Mouse (Mus musculus): Measurements from ENCODE around the gene Gm42372. TPM values are rescaled to one million over a fixed set of nuclear protein-coding genes. Genes with fewer than 3 reads are reported as not detected.
"Not testable (repeated sequence)": the region's sequence is repeated elsewhere in the genome, so short reads cannot be mapped to it uniquely, and the experiment has no call there.

Gm42372 gene
- total RNA-seq (2021) = 1 to 10 TPM; 1.1 TPM
- long read RNA-seq, experiment 1 = 0 reads
- long read RNA-seq, experiment 2 = 0 reads

DNA sequence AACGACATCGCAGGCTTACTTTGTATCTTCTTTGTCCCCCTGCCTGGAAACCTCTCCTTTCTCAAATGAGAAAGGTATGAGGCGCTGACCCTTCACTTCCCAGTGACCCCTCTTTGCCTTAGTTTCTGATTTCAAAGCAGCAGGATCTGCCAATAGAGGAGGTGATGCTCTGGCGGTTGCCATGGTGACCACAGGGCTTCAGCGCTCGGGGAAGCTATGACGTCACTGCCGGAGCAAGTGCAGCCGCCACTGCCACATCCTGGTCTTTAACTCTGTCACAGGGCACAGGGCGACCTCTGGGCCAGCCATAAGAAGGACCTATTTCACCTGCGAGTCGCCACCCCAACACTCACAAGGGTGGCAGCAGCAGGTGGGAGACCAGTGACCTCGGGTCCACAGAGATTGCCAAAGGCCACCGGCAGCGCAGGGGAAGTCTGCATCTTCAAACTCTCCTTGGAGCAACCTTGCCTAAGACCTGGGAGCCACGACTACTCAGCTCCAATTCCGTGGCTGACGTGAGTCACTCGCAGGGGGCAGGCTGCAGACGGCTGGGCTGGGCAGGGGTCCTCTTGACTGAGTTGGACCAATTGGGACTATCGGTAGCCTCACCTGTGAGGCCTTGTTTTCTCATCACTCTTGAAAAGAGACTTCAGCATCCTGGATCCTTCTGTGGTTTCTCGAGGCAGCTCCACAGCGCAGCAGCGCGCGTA lies at the start of gene Gm42372:
Gene Gm42372 (plus strand): TSS at position 228 of the 710 bp plus-strand sequence.
- peak; percentile 60 to 70 for DNase-seq

- DNase-seq = no peak
Measured at GRCm38 (mm10) chr7:16937312-16937711, 45.6 kb upstream of the Gm42372 start.

DNA sequence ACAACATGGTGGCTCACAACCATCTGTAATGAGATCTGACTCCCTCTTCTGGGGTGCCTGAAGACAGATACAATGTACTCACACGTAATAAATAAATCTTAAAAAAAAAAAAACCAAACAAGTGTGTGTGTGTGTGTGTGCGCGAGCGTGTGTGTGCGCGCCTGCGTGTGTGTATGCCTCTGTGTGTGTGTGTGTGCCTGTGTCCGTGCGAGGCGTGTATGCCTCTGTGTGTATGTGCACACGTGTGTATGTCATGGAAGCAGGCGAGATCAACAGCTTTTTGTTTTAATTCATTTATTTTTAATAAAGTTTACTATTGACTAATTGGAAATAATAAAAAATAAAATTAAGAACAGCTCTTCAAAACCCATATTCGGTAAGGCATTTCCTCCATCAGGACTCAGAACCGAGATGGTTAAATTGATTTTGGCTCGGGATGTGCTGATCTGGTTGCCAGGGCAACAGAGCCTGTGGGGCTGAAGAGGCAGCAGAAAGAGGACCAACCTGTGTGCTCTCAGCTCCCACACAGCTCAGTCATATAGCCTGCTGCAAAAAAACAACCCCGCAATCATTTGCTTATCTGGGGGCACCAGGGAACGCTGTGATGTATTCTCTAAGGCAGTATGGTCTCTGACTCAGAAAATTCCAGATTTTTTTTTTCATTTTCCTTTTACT lies 44.6 kb upstream of the Gm42372 start:
- DNase-seq = no peak

GRCm38 (mm10) chr7:16940292-16940691 lies 42.6 kb upstream of the Gm42372 start:
- peak; percentile 60 to 75 for DNase-seq

DNA sequence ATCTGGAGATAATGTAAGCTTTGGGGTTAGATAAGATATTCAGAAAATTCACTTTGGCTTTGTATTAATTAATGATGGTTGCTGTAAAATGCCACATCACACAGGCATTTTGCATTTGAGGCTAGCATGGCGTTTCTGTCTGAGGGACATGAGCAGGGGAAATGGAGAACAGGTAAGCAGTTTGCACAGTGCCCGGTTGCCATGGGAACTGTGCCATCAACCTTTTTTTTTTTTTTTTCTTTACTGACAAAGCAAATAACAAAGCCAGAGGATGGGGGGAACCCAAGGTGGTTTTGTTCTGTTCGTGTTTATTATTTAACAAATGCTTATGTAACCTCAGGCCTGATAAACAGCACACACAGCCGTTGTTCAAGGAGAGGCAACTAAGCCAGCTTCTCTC lies 40.0 kb upstream of the Gm42372 start:
- DNase-seq = no peak

GRCm38 (mm10) chr7:16944061-16944807 lies 38.7 kb upstream of the Gm42372 start, which contains the start of gene Pnmal2:
Pnmal2 (plus strand) TSS chr7:16944682.
- DNase-seq = peak; percentile 87 to 93

GRCm38 (mm10) chr7:16944808-16945315 lies 38.0 kb upstream of the Gm42372 start:
- DNase-seq = peak in 1 of 2 experiments; percentile 48

DNA sequence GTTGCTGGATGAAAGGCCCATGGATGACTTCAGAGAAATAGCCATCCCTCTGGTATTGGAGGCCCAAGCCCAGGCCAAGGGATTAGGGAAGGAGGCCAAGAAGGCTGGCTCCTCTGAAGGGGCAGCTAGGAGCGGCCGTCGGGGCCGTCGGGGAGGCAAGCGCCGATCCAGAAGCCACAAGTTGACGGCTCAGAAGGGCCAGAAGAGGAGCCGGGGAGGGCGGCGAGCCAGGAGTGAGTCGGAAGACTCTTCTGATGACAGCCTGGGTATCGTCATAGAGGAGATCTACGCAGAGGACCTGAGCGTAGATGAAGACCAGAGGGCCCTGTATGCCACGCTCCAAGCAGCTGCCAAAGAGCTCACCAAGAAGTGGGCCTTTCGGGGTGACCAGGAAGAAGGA lies 37.5 kb upstream of the Gm42372 start:
- DNase-seq = no peak

GRCm38 (mm10) chr7:16946441-16947348 lies 36.2 kb upstream of the Gm42372 start:
- DNase-seq = peak in 1 of 2 experiments; percentile 20

GRCm38 (mm10) chr7:16947349-16947895 lies 35.5 kb upstream of the Gm42372 start:
- no peak for DNase-seq

DNA sequence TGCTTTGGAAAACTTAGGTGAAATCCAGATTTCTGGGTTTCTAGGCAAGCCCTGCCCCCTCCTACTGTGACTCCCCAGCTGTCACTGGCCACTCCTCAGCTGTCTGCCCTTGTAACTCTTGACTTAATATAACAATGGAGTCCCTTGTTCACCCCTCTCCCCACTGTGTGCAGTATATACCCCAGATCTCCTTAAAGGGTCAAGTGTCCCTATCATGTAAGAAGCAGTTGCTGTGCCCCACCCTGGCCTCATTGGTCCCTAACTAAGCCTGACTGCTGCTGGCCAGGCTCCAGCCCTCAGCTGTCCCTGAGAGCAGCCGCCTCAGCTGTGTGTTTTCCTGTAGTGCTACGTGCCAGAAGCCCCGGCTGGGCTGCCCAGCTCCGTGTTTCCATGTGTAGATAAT lies 34.9 kb upstream of the Gm42372 start:
- DNase-seq = peak; percentile 42 to 57

GRCm38 (mm10) chr7:16948923-16949458 lies 33.9 kb upstream of the Gm42372 start:
- DNase-seq = no peak

DNA sequence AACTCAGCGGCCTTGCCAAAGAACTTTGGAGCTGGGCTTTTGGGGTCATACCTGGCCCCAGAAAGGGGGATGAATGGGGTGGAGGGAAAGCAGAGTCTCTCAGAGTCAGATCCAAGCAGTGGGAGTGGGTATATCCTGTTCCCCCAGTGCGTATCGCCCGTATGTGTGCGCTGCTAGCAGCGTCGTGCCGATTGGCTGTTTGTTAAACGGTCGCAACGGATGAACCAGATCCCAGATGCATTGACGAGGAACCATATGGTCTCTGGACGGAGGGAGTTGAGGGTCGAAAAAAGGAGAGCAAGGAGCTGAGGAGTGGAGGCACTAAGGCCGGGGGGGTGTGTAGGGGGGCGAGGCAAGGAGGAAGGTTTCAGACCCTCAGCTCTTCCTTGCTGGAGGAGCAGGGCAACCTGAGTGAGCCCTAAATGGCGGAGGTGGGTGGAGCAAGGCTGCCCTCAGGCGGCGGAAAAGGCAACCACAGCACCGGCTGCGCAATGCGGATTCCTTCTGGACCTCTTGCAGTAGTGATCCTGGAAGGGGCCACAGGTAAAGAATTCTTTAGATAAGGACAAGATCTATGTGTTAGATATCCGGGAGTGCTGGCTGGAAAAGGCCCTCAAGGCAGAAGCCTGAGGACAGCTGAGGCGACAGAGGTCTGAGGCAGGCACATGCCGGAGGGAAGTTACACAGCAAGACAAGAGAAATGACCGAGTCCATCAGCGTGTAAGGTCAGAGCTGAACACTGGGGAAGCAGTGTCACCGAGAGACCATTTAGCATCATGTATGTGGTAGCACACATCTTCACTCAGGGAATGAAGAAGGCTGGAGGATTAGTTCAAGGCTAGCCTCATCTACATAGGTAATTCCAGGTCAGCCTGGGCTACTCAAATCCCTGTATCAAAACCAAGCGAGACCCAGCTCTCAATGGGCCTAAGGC lies 32.7 kb upstream of the Gm42372 start:
- peak; percentile 81 to 85 for DNase-seq

DNA sequence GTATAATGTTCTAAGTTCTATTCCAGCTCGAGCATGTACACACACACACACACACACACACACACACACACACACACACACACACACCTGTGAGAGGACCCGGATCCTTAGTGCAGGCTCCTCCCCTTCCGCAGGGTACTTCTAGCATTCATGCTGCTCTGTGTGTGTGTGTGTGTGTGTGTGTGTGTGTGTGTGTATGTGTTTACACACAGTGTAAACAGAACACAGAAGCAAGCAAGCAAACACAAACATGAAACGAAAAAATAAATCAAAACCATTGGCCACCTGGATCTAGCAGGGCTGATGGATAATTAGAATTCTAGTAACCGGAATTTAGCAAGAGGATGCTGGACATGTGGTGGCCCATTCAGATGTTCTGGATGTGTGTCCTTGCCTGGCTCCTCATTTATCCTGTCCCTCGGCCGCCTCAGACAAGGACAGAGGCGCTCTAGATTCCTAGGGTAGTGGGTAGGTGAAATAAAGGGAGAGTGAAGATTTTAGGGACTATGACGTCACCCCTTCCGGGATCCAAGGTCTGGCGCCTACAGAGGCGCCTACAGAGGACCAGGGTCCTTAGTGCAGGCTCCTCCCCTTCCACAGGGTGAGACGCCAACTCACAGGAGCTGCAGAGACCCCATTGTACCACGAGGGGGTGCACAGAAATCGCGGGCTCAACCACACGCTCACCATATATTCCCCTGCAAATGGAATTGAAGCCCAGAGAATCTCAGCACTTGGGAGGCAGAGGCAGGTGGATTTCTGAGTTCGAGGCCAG lies 31.8 kb upstream of the Gm42372 start:
- DNase-seq = peak; percentile 82 to 87

DNA sequence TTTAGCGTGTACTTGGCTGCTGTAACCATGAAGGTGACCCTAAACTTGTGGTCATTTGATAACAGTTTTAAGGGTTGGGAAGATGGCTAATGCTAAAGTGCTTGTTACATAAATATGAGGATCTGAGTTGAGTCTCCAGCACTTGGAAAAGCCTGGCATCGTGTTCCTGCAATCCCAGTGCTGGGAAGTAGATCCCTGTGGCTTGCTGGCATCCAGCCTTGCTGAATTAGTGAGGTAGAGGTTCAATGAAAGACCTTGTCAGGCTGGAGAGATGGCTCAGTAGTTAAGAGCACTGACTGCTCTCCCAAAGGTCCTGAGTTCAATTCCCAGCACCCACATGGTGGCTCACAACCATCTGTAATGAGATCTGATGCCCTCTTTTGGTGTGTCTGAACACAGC lies 29.1 kb upstream of the Gm42372 start:
- DNase-seq = not testable (repeated sequence)

GRCm38 (mm10) chr7:16955712-16956111 lies 27.2 kb upstream of the Gm42372 start:
- DNase-seq = no peak

- DNase-seq = no peak
Measured at GRCm38 (mm10) chr7:16956410-16957265, 26.2 kb upstream of the Gm42372 start.
